Comparison of ENCODE assay signal across 38 mouse cellular contexts in the genomic region with DNA sequence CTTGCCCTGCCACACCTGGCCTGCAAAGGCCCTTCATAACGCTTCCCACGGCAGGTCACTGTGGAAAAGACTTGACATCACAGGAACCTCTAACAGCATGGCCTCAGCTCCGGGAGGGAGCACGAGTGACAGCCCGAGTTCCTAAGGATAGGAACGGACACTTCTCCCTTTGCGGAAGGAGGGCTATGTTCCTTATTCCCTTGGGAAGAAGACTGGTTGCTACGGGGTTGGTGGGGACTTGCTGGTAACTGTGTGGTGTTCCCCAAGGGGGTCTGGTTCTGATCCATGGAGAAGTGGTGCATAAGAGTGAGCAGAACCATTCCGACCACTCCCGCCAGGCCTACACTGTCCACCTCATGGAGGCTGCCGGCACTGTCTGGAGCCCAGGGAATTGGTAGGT. TPM values are rescaled to one million over a fixed set of nuclear protein-coding genes. Genes with fewer than 3 reads are reported as not detected.
"Had no signal": no experiment of that assay in that cellular context is flagged by ENCODE, and none has a peak within 500 bp of the region (broad histone marks: within the 10 kb centered on the region; RNA-seq: fewer than 3 reads in every experiment).

A gene (plus strand): TSS at position 301 of the 400 bp plus-strand sequence.

- H3K9ac ChIP-seq: heart, embryonic 12.5 days; hindbrain, embryonic 13.5 days; hindbrain, embryonic 15.5 days; kidney, embryonic 15.5 days; limb, embryonic 13.5 days; limb, embryonic 15.5 days; liver, embryonic 12.5 days had no signal

- ATAC-seq: hindbrain, postnatal 0 days; liver, embryonic 12.5 days had no signal

- DNase-seq: gastrocnemius, adult 2 months; gastrocnemius, postnatal 10 days; gastrocnemius, postnatal 25 days; heart, postnatal 10 days; heart, postnatal 4 days; kidney, adult 11 months; kidney, adult 2 months; kidney, adult 9 months; kidney, postnatal 14 days; kidney, postnatal 36 days; layer of hippocampus, adult 9-11 months; layer of hippocampus, postnatal 36 days; left cerebral cortex, postnatal 4 days had no signal

- H3K4me2 ChIP-seq: heart, embryonic 12.5 days; hindbrain, embryonic 13.5 days; hindbrain, embryonic 15.5 days; kidney, embryonic 15.5 days; limb, embryonic 13.5 days; limb, embryonic 15.5 days; liver, embryonic 12.5 days had no signal

- H3K4me3 ChIP-seq: gastrocnemius, adult 2 months; heart, embryonic 10.5 days; heart, embryonic 12.5 days; hindbrain, embryonic 10.5 days; hindbrain, embryonic 13.5 days; hindbrain, embryonic 15.5 days; kidney, embryonic 15.5 days; limb, embryonic 13.5 days; limb, embryonic 15.5 days; liver, embryonic 12.5 days had no signal

- H3K27ac ChIP-seq: gastrocnemius, adult 2 months; heart, embryonic 10.5 days; hindbrain, embryonic 10.5 days; hindbrain, embryonic 13.5 days; hindbrain, embryonic 15.5 days; hindbrain, postnatal 0 days; kidney, embryonic 15.5 days; kidney, postnatal 0 days; limb, embryonic 13.5 days; limb, embryonic 15.5 days; liver, embryonic 12.5 days had no signal

- H3K27me3 ChIP-seq: heart, embryonic 12.5 days; hindbrain, embryonic 13.5 days; hindbrain, embryonic 15.5 days; kidney, embryonic 15.5 days; limb, embryonic 13.5 days; limb, embryonic 15.5 days; liver, embryonic 12.5 days had no signal

- H3K9me3 ChIP-seq: heart, embryonic 10.5 days; heart, embryonic 12.5 days; hindbrain, embryonic 10.5 days; hindbrain, embryonic 13.5 days; hindbrain, embryonic 15.5 days; kidney, embryonic 15.5 days; limb, embryonic 13.5 days; limb, embryonic 15.5 days; liver, embryonic 12.5 days had no signal

- H3K36me3 ChIP-seq: limb, embryonic 15.5 days had no signal

RNA-seq across cellular contexts. Expression of the gene that starts here (rescaled TPM):
- total RNA-seq: gastrocnemius, postnatal 10 days; gastrocnemius, postnatal 25 days; gastrocnemius, postnatal 4 days; heart, postnatal 10 days; hindbrain, postnatal 0 days; layer of hippocampus, adult 18-20 months; layer of hippocampus, adult 8-10 months; layer of hippocampus, postnatal 14 days; layer of hippocampus, postnatal 36 days; left cerebral cortex, adult 18-20 months; left cerebral cortex, adult 8-10 months; left cerebral cortex, postnatal 10 days; left cerebral cortex, postnatal 4 days; liver, adult 2 months had no signal
- polyA plus RNA-seq: frontal cortex, adult 2 months; heart, embryonic 10.5 days; heart, embryonic 12.5 days; heart, embryonic 14.5 days; heart, embryonic 16.5 days; hindbrain, embryonic 10.5 days; hindbrain, embryonic 13.5 days; hindbrain, embryonic 15.5 days; hindbrain, postnatal 0 days; intestine, embryonic 14.5 days; kidney, adult 2 months; kidney, embryonic 15.5 days; kidney, postnatal 0 days; large intestine, adult 2 months; limb, embryonic 11.5 days; limb, embryonic 13.5 days; limb, embryonic 15.5 days; liver, adult 2 months; liver, embryonic 12.5 days had no signal
